Mouse (Mus musculus) adrenal gland, postnatal 36 days (tissue): ENCODE data around the gene Arhgap24. TPM values are rescaled to one million over a fixed set of nuclear protein-coding genes. Genes with fewer than 3 reads are reported as not detected.

Experiments used
- DNase-seq, 2 experiments: peaks; one replicate each; pipeline ENCODE4 v3.0.0; 2021; ENCODE audit warnings: mixed read lengths in 1 of 2
- long read RNA-seq, 2 experiments: library from polyadenylated mRNA; stranded (forward); transcript quantifications; one replicate each; pipeline ENCODE4 v2.0.0; 2021; ENCODE audit warnings: borderline sequencing depth in 2 of 2
- total RNA-seq, 2 experiments: library from RNA; stranded (reverse); gene quantifications; 2 replicates each; pipeline ENCODE4 v1.2.3; 2021

Arhgap24 gene
- 10 to 100 TPM; 11.7 to 16.0 TPM for total RNA-seq
- long read RNA-seq, experiment 1, partial matches to known transcripts: 10 of 16 reads
- long read RNA-seq, experiment 1, other reads (novel, unspliced or antisense): 0 of 16 reads
- long read RNA-seq, experiment 2, transcript Arhgap24-203 (10 exons, 3,346 nt): major isoform, 7 of 10 reads
- long read RNA-seq, experiment 2, partial matches to known transcripts: 1 of 10 reads
- long read RNA-seq, experiment 2, other reads (novel, unspliced or antisense): 2 of 10 reads

GRCm38 (mm10) chr5:102481215-102482211, at the start of gene Arhgap24:
Gene Arhgap24, plus strand, starts transcription at chr5:102481391.
- peak; percentile 66 to 79 for DNase-seq

GRCm38 (mm10) chr5:102434182-102434581, 47.0 kb upstream of the Arhgap24 start:
- DNase-seq: no peak

- DNase-seq: peak in 1 of 2 experiments; percentile 1
Measured at GRCm38 (mm10) chr5:102436581-102436980, 44.6 kb upstream of the Arhgap24 start.

GRCm38 (mm10) chr5:102439119-102439877, 41.9 kb upstream of the Arhgap24 start:
- no peak for DNase-seq

- DNase-seq: no peak
Measured at GRCm38 (mm10) chr5:102447436-102447835, 33.8 kb upstream of the Arhgap24 start.

GRCm38 (mm10) chr5:102450897-102451296, 30.3 kb upstream of the Arhgap24 start:
- DNase-seq: no peak

- no peak for DNase-seq
Measured at GRCm38 (mm10) chr5:102452079-102452797, 29.0 kb upstream of the Arhgap24 start.

- no peak for DNase-seq
Measured at GRCm38 (mm10) chr5:102453324-102453723, 27.9 kb upstream of the Arhgap24 start.

- no peak for DNase-seq
Measured at GRCm38 (mm10) chr5:102455247-102455646, 25.9 kb upstream of the Arhgap24 start.

- peak; percentile 29 to 46 for DNase-seq
Measured at GRCm38 (mm10) chr5:102460452-102461197, 20.6 kb upstream of the Arhgap24 start.

- peak in 1 of 2 experiments; percentile 19 for DNase-seq
Measured at GRCm38 (mm10) chr5:102462948-102463347, 18.2 kb upstream of the Arhgap24 start.

- no peak for DNase-seq
Measured at GRCm38 (mm10) chr5:102465372-102465771, 15.8 kb upstream of the Arhgap24 start.

- DNase-seq: no peak
Measured at GRCm38 (mm10) chr5:102468292-102468691, 12.9 kb upstream of the Arhgap24 start.

- DNase-seq: no peak
Measured at GRCm38 (mm10) chr5:102470284-102470683, 10.9 kb upstream of the Arhgap24 start.

GRCm38 (mm10) chr5:102478076-102478475, 3.1 kb upstream of the Arhgap24 start:
- DNase-seq: no peak

GRCm38 (mm10) chr5:102483285-102483975, 2.2 kb downstream of the Arhgap24 start:
- DNase-seq: no peak

GRCm38 (mm10) chr5:102491554-102491953, 10.4 kb downstream of the Arhgap24 start:
- DNase-seq: no peak

GRCm38 (mm10) chr5:102492152-102492551, 11.0 kb downstream of the Arhgap24 start:
- DNase-seq: no peak

GRCm38 (mm10) chr5:102494827-102495226, 13.6 kb downstream of the Arhgap24 start:
- no peak for DNase-seq

GRCm38 (mm10) chr5:102497205-102497604, 16.0 kb downstream of the Arhgap24 start:
- no peak for DNase-seq
